Mouse (Mus musculus): ENCODE data around the gene Galnt2. TPM values are rescaled to one million over a fixed set of nuclear protein-coding genes. Genes with fewer than 3 reads are reported as not detected.

Gene Galnt2
- polyA plus RNA-seq, 1 experiment = 8.1 TPM

DNA sequence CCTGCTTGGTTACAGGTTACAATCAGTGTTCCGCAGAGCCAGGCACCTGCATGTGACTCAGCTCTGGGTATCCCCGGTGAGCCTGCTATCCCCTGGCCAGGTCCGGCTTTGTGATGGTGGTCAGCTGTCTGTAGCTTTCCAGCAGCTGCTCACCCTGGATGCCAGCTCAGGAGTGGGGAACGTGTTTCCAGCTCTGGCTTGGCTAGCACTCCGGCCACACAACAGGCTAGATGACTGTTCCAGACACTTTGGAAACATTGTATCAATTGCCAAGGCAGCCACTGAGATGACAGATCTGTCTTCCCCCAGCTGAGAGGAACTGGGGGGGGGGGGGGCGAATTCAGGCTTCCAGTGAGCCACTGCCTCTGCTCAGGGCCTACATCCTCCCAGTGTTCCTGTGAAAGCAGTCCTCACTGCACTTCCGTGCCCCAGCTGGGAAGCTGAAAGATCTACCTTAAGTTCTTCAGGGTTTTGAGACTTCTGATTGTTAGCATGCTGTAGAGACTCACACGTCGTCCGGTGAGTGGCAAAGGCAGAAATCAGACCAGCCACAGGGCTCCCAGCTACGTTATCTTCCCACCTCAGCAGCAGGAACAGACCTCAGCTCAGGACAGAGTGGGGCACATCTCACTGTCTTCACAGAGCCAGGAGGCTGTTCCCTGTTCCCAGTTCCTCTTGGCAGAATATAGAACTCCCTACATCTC, 87.6 kb downstream of the Galnt2 start:
- WGBS = 84% methylated on average over 10 of the region's 11 CpGs

DNA sequence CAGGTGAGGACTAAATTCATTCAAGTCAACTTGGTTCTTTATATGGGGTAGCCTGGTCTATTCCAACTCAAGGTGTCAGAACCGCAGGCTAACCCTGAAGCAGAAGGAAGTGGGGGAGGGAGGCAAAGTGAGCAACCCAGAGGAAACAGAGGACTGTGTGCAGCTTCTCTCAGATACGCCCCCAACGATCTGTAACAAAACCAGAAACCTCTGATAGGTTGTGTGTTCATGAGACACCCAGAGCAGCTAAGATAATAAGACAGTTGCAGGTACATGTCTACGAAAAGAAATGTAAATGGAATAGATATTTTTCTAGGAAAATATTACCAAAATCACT, 88.1 kb downstream of the Galnt2 start:
- H3K4me3 ChIP-seq (ENCODE audit: low read depth, low read length) = no peak overlapping the region
- H3K27me3 ChIP-seq (ENCODE audit: control insufficient read depth, insufficient read depth, low read length) = no peaks in the 10 kb centered on the region
- TF ChIP-seq POLR2A (IDR thresholded peaks at IDR 0.05; ENCODE audit: low read depth, low read length) = no peak
- no peak for TF ChIP-seq CTCF (IDR thresholded peaks at IDR 0.05; ENCODE audit: extremely low read depth, insufficient read length, insufficient replicate concordance, low read depth, low read length)
- 83% methylated on average over 4 of the region's 4 CpGs for WGBS
- H3K27ac ChIP-seq (ENCODE audit: insufficient read depth, low read depth, low read length) = no peak overlapping the region
- peaks cover 5% of the 10 kb centered on the region for H3K4me1 ChIP-seq (ENCODE audit: control insufficient read depth, insufficient read depth, insufficient read length, low read length)
- peaks cover 5% of the 10 kb centered on the region for H3K36me3 ChIP-seq (ENCODE audit: control insufficient read depth, insufficient read depth, low read length)

More for the DNA sequence above, 87.6 kb downstream of the Galnt2 start:
- Histone ChIP-seq H3K27ac (ENCODE audit: insufficient read depth, low read depth, low read length) (peak overlapping the region; percentile 15; the same call in 1 of the 2 replicates), H3K36me3 (ENCODE audit: control insufficient read depth, insufficient read depth, low read length) (no peaks in the 10 kb centered on the region), H3K4me3 (ENCODE audit: low read depth, low read length) (no peak overlapping the region), H3K27me3 (ENCODE audit: control insufficient read depth, insufficient read depth, low read length) (no peaks in the 10 kb centered on the region), H3K4me1 (ENCODE audit: control insufficient read depth, insufficient read depth, insufficient read length, low read length) (peaks cover 5% of the 10 kb centered on the region)
- TF ChIP-seq CTCF (IDR thresholded peaks at IDR 0.05; ENCODE audit: extremely low read depth, insufficient read length, insufficient replicate concordance, low read depth, low read length) = no peak
- no peak for TF ChIP-seq POLR2A (IDR thresholded peaks at IDR 0.05; ENCODE audit: low read depth, low read length)

DNA sequence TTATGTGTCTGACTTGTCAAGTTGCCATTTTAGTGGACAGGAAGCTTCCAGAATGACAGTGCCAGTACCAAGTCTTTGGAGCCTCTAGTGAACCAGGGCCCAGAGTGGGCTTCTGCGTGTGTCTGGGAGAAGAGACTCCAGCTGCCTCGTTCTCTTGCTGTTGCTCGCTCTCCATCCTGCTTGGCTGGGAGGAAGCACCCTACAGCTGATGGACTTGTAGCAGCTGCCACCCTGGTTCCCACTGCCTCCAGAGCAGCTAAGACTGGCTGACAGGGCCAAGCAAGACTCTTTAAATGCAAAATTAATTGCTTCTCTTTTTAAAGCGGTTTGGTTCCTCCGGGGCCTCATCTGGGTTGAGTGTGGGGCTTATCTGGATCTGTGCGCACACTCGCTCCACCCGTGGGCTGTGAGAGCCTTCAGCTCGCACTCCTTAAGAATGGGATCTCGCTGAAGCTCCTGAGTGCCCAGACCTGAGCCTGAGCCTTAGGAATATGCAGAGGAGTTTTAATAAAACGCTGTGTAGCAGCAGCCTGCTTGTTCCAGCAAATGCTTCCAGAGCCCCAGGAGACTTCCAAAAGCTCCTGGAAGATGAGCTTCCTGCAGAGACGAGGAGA, 90.1 kb downstream of the Galnt2 start:
- Histone ChIP-seq H3K4me3 (ENCODE audit: low read depth, low read length) (no peak overlapping the region), H3K36me3 (ENCODE audit: control insufficient read depth, insufficient read depth, low read length) (peaks cover 17% of the 10 kb centered on the region), H3K27me3 (ENCODE audit: control insufficient read depth, insufficient read depth, low read length) (no peaks in the 10 kb centered on the region), H3K27ac (ENCODE audit: insufficient read depth, low read depth, low read length) (no peak overlapping the region), H3K4me1 (ENCODE audit: control insufficient read depth, insufficient read depth, insufficient read length, low read length) (peaks cover 5% of the 10 kb centered on the region)
- WGBS = 70% methylated on average over 12 of the region's 12 CpGs
- TF ChIP-seq CTCF (IDR thresholded peaks at IDR 0.05; ENCODE audit: extremely low read depth, insufficient read length, insufficient replicate concordance, low read depth, low read length) (no peak), POLR2A (IDR thresholded peaks at IDR 0.05; ENCODE audit: low read depth, low read length) (no peak)

DNA sequence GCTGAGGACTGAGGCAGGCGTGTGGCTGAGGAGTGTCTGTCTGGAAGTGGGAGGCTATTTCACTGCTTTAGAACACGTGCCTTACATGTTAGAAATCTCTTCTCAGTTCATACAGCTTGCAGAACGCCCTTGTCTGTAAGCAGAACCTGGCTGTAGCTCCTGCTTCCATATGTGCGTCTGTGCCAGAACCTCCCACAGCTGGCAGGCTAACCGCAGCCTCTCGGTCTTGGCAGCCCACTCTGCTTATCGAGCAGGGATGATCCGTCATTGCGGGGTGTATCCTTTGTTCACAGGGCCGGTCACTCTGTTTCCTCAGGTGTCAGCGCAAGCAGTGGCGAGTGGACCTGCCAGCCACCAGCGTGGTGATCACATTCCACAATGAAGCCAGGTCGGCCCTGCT, 92.2 kb downstream of the Galnt2 start:
- Histone ChIP-seq H3K27me3 (ENCODE audit: control insufficient read depth, insufficient read depth, low read length) (no peaks in the 10 kb centered on the region), H3K27ac (ENCODE audit: insufficient read depth, low read depth, low read length) (no peak overlapping the region), H3K4me3 (ENCODE audit: low read depth, low read length) (no peak overlapping the region), H3K36me3 (ENCODE audit: control insufficient read depth, insufficient read depth, low read length) (peaks cover 25% of the 10 kb centered on the region), H3K4me1 (ENCODE audit: control insufficient read depth, insufficient read depth, insufficient read length, low read length) (peaks cover 2% of the 10 kb centered on the region)
- TF ChIP-seq CTCF (IDR thresholded peaks at IDR 0.05; ENCODE audit: extremely low read depth, insufficient read length, insufficient replicate concordance, low read depth, low read length) (no peak), POLR2A (IDR thresholded peaks at IDR 0.05; ENCODE audit: low read depth, low read length) (no peak)
- 88% methylated on average over 14 of the region's 14 CpGs for WGBS

DNA sequence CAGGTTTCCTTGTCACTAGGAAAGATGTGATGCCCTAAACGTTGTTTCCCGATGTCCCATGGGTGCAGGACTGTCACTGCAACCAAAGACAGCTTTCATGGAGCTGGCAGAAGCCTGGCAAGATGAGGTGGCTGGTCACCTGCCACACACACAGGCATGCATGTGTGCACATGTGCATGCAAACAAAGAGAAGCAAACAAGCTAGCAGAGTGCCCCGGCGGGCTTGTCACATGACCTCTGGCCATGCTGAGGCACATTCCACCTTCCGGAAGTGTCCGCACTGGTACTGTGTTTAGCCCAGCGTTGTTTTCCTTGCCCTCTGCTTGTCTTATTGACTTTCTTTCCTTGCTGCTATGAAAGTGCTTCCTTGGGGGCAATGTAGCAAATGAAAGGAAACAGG, 97.1 kb downstream of the Galnt2 start:
- no peaks in the 10 kb centered on the region for H3K4me1 ChIP-seq (ENCODE audit: control insufficient read depth, insufficient read depth, insufficient read length, low read length)
- H3K4me3 ChIP-seq (ENCODE audit: low read depth, low read length) = no peak overlapping the region
- TF ChIP-seq CTCF (IDR thresholded peaks at IDR 0.05; ENCODE audit: extremely low read depth, insufficient read length, insufficient replicate concordance, low read depth, low read length) (no peak), POLR2A (IDR thresholded peaks at IDR 0.05; ENCODE audit: low read depth, low read length) (no peak)
- peaks cover 46% of the 10 kb centered on the region for H3K36me3 ChIP-seq (ENCODE audit: control insufficient read depth, insufficient read depth, low read length)
- H3K27ac ChIP-seq (ENCODE audit: insufficient read depth, low read depth, low read length) = no peak overlapping the region
- no peaks in the 10 kb centered on the region for H3K27me3 ChIP-seq (ENCODE audit: control insufficient read depth, insufficient read depth, low read length)
- WGBS = 79% methylated on average over 7 of the region's 7 CpGs

DNA sequence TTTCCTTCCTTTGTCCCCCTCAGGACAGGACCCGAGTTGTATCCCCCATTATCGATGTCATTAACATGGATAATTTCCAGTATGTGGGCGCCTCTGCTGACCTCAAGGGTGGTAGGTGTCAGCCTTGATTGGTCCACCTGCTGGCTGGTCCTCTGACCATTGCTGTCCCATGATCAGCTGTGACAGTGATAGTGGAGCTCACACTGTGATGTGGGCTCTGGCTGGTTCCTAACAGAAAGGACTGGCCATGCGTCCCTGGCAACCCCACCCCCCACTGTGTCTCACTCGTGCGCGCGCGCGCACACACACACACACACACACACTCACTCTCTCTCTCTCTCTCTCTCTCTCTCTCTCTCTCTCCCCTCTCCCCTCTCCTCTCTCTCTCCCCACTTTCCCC, 98.5 kb downstream of the Galnt2 start:
- Histone ChIP-seq H3K27me3 (ENCODE audit: control insufficient read depth, insufficient read depth, low read length) (no peaks in the 10 kb centered on the region), H3K36me3 (ENCODE audit: control insufficient read depth, insufficient read depth, low read length) (peaks cover 48% of the 10 kb centered on the region), H3K4me1 (ENCODE audit: control insufficient read depth, insufficient read depth, insufficient read length, low read length) (no peaks in the 10 kb centered on the region), H3K4me3 (ENCODE audit: low read depth, low read length) (no peak overlapping the region), H3K27ac (ENCODE audit: insufficient read depth, low read depth, low read length) (no peak overlapping the region)
- WGBS = 91% methylated on average over 10 of the region's 10 CpGs
- TF ChIP-seq POLR2A (IDR thresholded peaks at IDR 0.05; ENCODE audit: low read depth, low read length) (no peak), CTCF (IDR thresholded peaks at IDR 0.05; ENCODE audit: extremely low read depth, insufficient read length, insufficient replicate concordance, low read depth, low read length) (no peak)

DNA sequence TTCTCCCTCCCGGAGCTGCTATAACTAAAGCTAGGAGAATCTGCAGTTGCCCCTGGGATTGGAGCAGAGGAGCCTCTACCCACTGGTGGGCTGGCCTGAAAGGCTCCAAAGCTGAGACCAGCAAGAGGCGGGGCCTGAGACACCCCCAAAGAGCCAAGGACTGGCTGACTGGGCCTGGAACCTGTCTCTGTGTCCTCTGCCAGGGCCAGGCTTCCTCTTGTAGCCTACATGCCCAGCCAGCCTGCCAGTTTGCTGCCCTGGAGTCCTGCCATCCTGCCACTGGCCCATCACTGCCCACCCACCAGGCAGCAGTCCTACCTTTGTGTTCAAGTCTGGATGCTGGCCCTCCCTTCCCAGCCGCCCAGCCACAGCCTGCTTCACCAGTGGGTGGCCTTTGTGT, 99.2 kb downstream of the Galnt2 start:
- H3K27me3 ChIP-seq (ENCODE audit: control insufficient read depth, insufficient read depth, low read length) = no peaks in the 10 kb centered on the region
- WGBS = 74% methylated on average over 3 of the region's 3 CpGs
- H3K4me3 ChIP-seq (ENCODE audit: low read depth, low read length) = no peak overlapping the region
- H3K36me3 ChIP-seq (ENCODE audit: control insufficient read depth, insufficient read depth, low read length) = peaks cover 52% of the 10 kb centered on the region
- H3K4me1 ChIP-seq (ENCODE audit: control insufficient read depth, insufficient read depth, insufficient read length, low read length) = no peaks in the 10 kb centered on the region
- TF ChIP-seq POLR2A (IDR thresholded peaks at IDR 0.05; ENCODE audit: low read depth, low read length) (no peak), CTCF (IDR thresholded peaks at IDR 0.05; ENCODE audit: extremely low read depth, insufficient read length, insufficient replicate concordance, low read depth, low read length) (no peak)
- no peak overlapping the region for H3K27ac ChIP-seq (ENCODE audit: insufficient read depth, low read depth, low read length)

All from small intestine, adult 2 months (tissue).